Mouse (Mus musculus): Measurements from ENCODE around the gene Gatc. TPM values are rescaled to one million over a fixed set of nuclear protein-coding genes. Genes with fewer than 3 reads are reported as not detected.
A peak's percentile ranks its signal among the peaks of the same experiment; 100 is the strongest.

The Gatc gene
- polyA plus RNA-seq, 2 experiments, result 11.6 to 15.4 TPM

GRCm38 (mm10) chr5:115349225-115349555 lies 8.2 kb upstream of the Gatc start:
- under 1% methylated on average over 18 of the region's 18 CpGs for WGBS (ENCODE audit: insufficient replicate concordance)
- Histone ChIP-seq H3K9ac (replicated peaks) (peak overlapping the region; percentile 80), H3K4me3 (ENCODE audit: insufficient read depth in 1 of 2, low read depth in 2 of 2, low read length in 2 of 2) (peak overlapping the region; percentile 82 to 94), H3K27me3 (ENCODE audit: control insufficient read depth, insufficient read depth, low read length) (no peaks in the 10 kb centered on the region), H3K27ac (peak overlapping the region; percentile 41), H3K4me2 (ENCODE audit: low read depth) (peak overlapping the region; percentile 86), H3K4me1 (replicated peaks; ENCODE audit: control insufficient read depth in 2 of 2, insufficient read depth in 2 of 2, low read length in 1 of 2) (peaks cover 5 to 11% of the 10 kb centered on the region in 2 experiments), H3K9me3 (ENCODE audit: control insufficient read depth, low read length) (no peaks in the 10 kb centered on the region), H3K36me3 (replicated peaks; ENCODE audit: control insufficient read depth, insufficient read depth, low read depth) (peaks cover 23% of the 10 kb centered on the region)
- ATAC-seq (ENCODE audit: insufficient read depth) (peak; percentile 59), DNase-seq (ENCODE audit: low read depth in 3 of 3, low spot score in 3 of 3) (no peak)
- TF ChIP-seq EP300 (IDR thresholded peaks at IDR 0.05; ENCODE audit: low read depth) (no peak), CTCF (IDR thresholded peaks at IDR 0.05; ENCODE audit: low read depth) (no peak)

- Histone ChIP-seq H3K9me3 (ENCODE audit: control insufficient read depth, low read length) (no peaks in the 10 kb centered on the region), H3K27me3 (ENCODE audit: control insufficient read depth, insufficient read depth, low read length) (no peaks in the 10 kb centered on the region), H3K4me2 (ENCODE audit: low read depth) (peak within 1 kb of the TSS; percentile 86), H3K4me3 (ENCODE audit: insufficient read depth in 1 of 2, low read depth in 2 of 2, low read length in 2 of 2) (peak within 1 kb of the TSS; percentile 82 to 94), H3K4me1 (replicated peaks; ENCODE audit: control insufficient read depth in 2 of 2, insufficient read depth in 2 of 2, low read length in 1 of 2) (peaks cover 5 to 11% of the 10 kb centered on the region in 2 experiments), H3K9ac (replicated peaks) (peak within 1 kb of the TSS; percentile 80), H3K27ac (peak within 1 kb of the TSS; percentile 47), H3K36me3 (replicated peaks; ENCODE audit: control insufficient read depth, insufficient read depth, low read depth) (peaks cover 28% of the 10 kb centered on the region)
- ATAC-seq (ENCODE audit: insufficient read depth) (peak; percentile 88), DNase-seq (ENCODE audit: low read depth in 3 of 3, low spot score in 3 of 3) (peak; percentile 95 to 97 (median 96))
- TF ChIP-seq EP300 (IDR thresholded peaks at IDR 0.05; ENCODE audit: low read depth), result no peak
- TF ChIP-seq CTCF (IDR thresholded peaks at IDR 0.05; ENCODE audit: low read depth), result peak; percentile 56
- WGBS (ENCODE audit: insufficient replicate concordance), result under 1% methylated on average over 71 of the region's 74 CpGs
Measured at GRCm38 (mm10) chr5:115348546-115349224, 7.7 kb upstream of the Gatc start, which contains the start of gene Cox6a1. TSS of gene Cox6a1 (minus strand) at chr5:115348981.

- H3K9ac ChIP-seq (replicated peaks), result peak overlapping the region; percentile 70
- H3K9me3 ChIP-seq (ENCODE audit: control insufficient read depth, low read length), result no peaks in the 10 kb centered on the region
- peak overlapping the region; percentile 61 for H3K27ac ChIP-seq
- H3K36me3 ChIP-seq (replicated peaks; ENCODE audit: control insufficient read depth, insufficient read depth, low read depth), result peaks cover 39% of the 10 kb centered on the region
- H3K4me2 ChIP-seq (ENCODE audit: low read depth), result peak overlapping the region; percentile 79
- peak overlapping the region; percentile 73 to 82 for H3K4me3 ChIP-seq (ENCODE audit: insufficient read depth in 1 of 2, low read depth in 2 of 2, low read length in 2 of 2)
- WGBS (ENCODE audit: insufficient replicate concordance), result 0% methylated on average over 5 of the region's 5 CpGs
- DNase-seq (ENCODE audit: low read depth in 3 of 3, low spot score in 3 of 3) (peak; percentile 81 to 85 (median 85)), ATAC-seq (ENCODE audit: insufficient read depth) (peak; percentile 60)
- TF ChIP-seq EP300 (IDR thresholded peaks at IDR 0.05; ENCODE audit: low read depth), result no peak
- TF ChIP-seq CTCF (IDR thresholded peaks at IDR 0.05; ENCODE audit: low read depth), result peak; percentile 97
- H3K4me1 ChIP-seq (replicated peaks; ENCODE audit: control insufficient read depth in 2 of 2, insufficient read depth in 2 of 2, low read length in 1 of 2), result peaks cover 5 to 13% of the 10 kb centered on the region in 2 experiments
- H3K27me3 ChIP-seq (ENCODE audit: control insufficient read depth, insufficient read depth, low read length), result no peaks in the 10 kb centered on the region
Measured at GRCm38 (mm10) chr5:115347564-115347963, 6.6 kb upstream of the Gatc start.

- Histone ChIP-seq H3K36me3 (replicated peaks; ENCODE audit: control insufficient read depth, insufficient read depth, low read depth) (peaks cover 40% of the 10 kb centered on the region), H3K4me1 (replicated peaks; ENCODE audit: control insufficient read depth in 2 of 2, insufficient read depth in 2 of 2, low read length in 1 of 2) (peaks cover 11 to 13% of the 10 kb centered on the region in 2 experiments), H3K27ac (peak overlapping the region; percentile 38), H3K4me3 (ENCODE audit: insufficient read depth in 1 of 2, low read depth in 2 of 2, low read length in 2 of 2) (peak overlapping the region; percentile 88 to 98), H3K27me3 (ENCODE audit: control insufficient read depth, insufficient read depth, low read length) (no peaks in the 10 kb centered on the region), H3K9me3 (ENCODE audit: control insufficient read depth, low read length) (no peaks in the 10 kb centered on the region), H3K4me2 (ENCODE audit: low read depth) (peak overlapping the region; percentile 94), H3K9ac (replicated peaks) (peak overlapping the region; percentile 98)
- no peak for TF ChIP-seq EP300 (IDR thresholded peaks at IDR 0.05; ENCODE audit: low read depth)
- peak; percentile 15; the same call in 1 of the 2 replicates for TF ChIP-seq CTCF (IDR thresholded peaks at IDR 0.05; ENCODE audit: low read depth)
- ATAC-seq (ENCODE audit: insufficient read depth), result peak; percentile 56
- 6% methylated on average over 36 of the region's 36 CpGs for WGBS (ENCODE audit: insufficient replicate concordance)
- DNase-seq (ENCODE audit: low read depth in 3 of 3, low spot score in 3 of 3), result no peak
Measured at GRCm38 (mm10) chr5:115341314-115342165, 562 bp upstream of the Gatc start.

GRCm38 (mm10) chr5:115340007-115340406 lies 971 bp downstream of the Gatc start:
- Histone ChIP-seq H3K27me3 (ENCODE audit: control insufficient read depth, insufficient read depth, low read length) (no peaks in the 10 kb centered on the region), H3K4me3 (ENCODE audit: insufficient read depth in 1 of 2, low read depth in 2 of 2, low read length in 2 of 2) (peak overlapping the region; percentile 88 to 98), H3K36me3 (replicated peaks; ENCODE audit: control insufficient read depth, insufficient read depth, low read depth) (peaks cover 44% of the 10 kb centered on the region), H3K9ac (replicated peaks) (peak overlapping the region; percentile 98), H3K9me3 (ENCODE audit: control insufficient read depth, low read length) (no peaks in the 10 kb centered on the region), H3K4me1 (replicated peaks; ENCODE audit: control insufficient read depth in 2 of 2, insufficient read depth in 2 of 2, low read length in 1 of 2) (peaks cover 11 to 15% of the 10 kb centered on the region in 2 experiments), H3K27ac (peak overlapping the region; percentile 77), H3K4me2 (ENCODE audit: low read depth) (peak overlapping the region; percentile 94)
- no peak for ATAC-seq (ENCODE audit: insufficient read depth)
- DNase-seq (ENCODE audit: low read depth in 3 of 3, low spot score in 3 of 3), result no peak
- 8% methylated on average over 7 of the region's 7 CpGs for WGBS (ENCODE audit: insufficient replicate concordance)
- no peak for TF ChIP-seq EP300 (IDR thresholded peaks at IDR 0.05; ENCODE audit: low read depth)
- TF ChIP-seq CTCF (IDR thresholded peaks at IDR 0.05; ENCODE audit: low read depth), result no peak
